Mouse (Mus musculus) liver, embryonic 16.5 days (tissue): ENCODE data around the gene Esrrg. TPM values are rescaled to one million over a fixed set of nuclear protein-coding genes. Genes with fewer than 3 reads are reported as not detected.
A peak's percentile ranks its signal among the peaks of the same experiment; 100 is the strongest.

ENCODE experiments used
- ATAC-seq: fragments of 200-750 bp; cut with Nextera tagmentation; 2 replicates; pipeline ENCODE4 v1.8.0; 2017; ENCODE audit warnings: low read depth, mild to moderate bottlenecking, moderate number of reproducible peaks, moderate library complexity
- H3K27ac ChIP-seq: fragments of 300-500 bp; sonication (generic); 2 replicates; pipeline ENCODE4 v1.5.1; 2014; ENCODE audit warnings: mild to moderate bottlenecking, low read length
- H3K27me3 ChIP-seq: fragments of 300-500 bp; sonication (generic); 2 replicates; pipeline ENCODE4 v1.6.1; 2014; ENCODE audit warnings: low read depth, low read length, mixed read lengths; ENCODE audit not compliant: control insufficient read depth, insufficient read depth
- H3K36me3 ChIP-seq: fragments of 300-500 bp; sonication (generic); 2 replicates; pipeline ENCODE4 v1.6.1; 2014; ENCODE audit warnings: mild to moderate bottlenecking; ENCODE audit not compliant: control insufficient read depth, insufficient read depth
- H3K4me1 ChIP-seq: fragments of 300-500 bp; sonication (generic); 2 replicates; pipeline ENCODE4 v1.6.1; 2014; ENCODE audit warnings: low read depth, low read length, mixed read lengths; ENCODE audit not compliant: control insufficient read depth
- H3K4me2 ChIP-seq: fragments of 300-500 bp; sonication (generic); 2 replicates; pipeline ENCODE4 v1.6.1; 2014; ENCODE audit warnings: low read depth, low read length, mixed read lengths
- H3K4me3 ChIP-seq: fragments of 300-500 bp; sonication (generic); 2 replicates; pipeline ENCODE4 v1.5.1; 2014; ENCODE audit warnings: low read depth, mild to moderate bottlenecking, low read length
- H3K9ac ChIP-seq: fragments of 300-500 bp; sonication (generic); 2 replicates; pipeline ENCODE4 v1.6.1; 2014; ENCODE audit warnings: low read depth, low read length
- H3K9me3 ChIP-seq: fragments of 300-500 bp; sonication (generic); replicated peaks from 2 replicates; pipeline ENCODE4 v1.6.1; 2016; ENCODE audit warnings: low read length; ENCODE audit not compliant: control insufficient read depth
- WGBS: fragments of 180-500 bp; shearing (Covaris S2); extraction: QIAGEN DNeasy Blood & Tissue Kit; methylation state at CpG from one replicate; pipeline ENCODE4 v1.1.7; 2014; ENCODE audit not compliant: insufficient replicate concordance; 5-methylcytosine and 5-hydroxymethylcytosine counted together
- polyA plus RNA-seq: library from polyadenylated mRNA; unstranded; fragments of >200 nt; fragmentation: Nextera tagmentation; extraction: Ambion mirVana; gene quantifications from 2 replicates; pipeline ENCODE4 v1.2.1, GENCODE M21; 2015

Esrrg gene
- polyA plus RNA-seq, 1 experiment from 2014 or later = 0.19 TPM

DNA sequence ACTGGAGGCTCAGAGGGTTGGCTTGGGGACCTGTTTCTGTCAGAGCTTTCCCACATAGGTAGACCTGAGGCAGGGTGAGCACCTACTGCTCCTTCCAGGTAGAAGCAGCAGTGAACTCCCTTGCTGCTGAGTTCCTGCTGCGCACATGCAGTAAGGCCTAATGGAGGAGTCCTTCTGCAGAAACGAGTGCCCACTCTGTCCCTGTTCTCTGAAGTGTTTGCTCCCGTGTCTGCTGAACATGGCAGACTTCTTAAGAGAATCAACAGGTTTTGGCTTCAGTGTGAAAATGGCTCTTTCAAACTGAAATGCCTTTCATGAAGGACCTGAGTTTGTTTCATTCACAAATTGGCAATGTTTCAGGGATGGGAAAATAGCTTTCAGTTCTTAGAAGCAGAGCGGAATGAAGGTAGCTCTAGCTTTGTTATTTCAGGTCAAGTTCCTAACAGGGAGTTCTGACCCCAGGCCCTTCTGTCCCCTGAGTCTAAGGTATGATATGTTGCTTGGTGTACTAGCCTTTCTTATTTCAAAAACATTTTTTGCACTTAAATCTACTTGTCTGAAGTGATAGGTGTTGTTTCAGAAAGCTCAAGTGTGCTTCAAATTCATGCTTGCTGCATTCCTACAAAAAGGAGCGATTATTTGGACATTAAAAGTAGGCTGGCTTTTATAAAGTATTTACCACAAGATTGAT is 185.8 kb downstream of the Esrrg start:
- H3K9me3 ChIP-seq = no peaks in the 10 kb centered on the region
- H3K9ac ChIP-seq = no peak overlapping the region
- no peak overlapping the region for H3K4me2 ChIP-seq
- no peak for ATAC-seq
- no peak overlapping the region for H3K4me3 ChIP-seq
- WGBS = 64% methylated on average over 5 of the region's 5 CpGs
- no peaks in the 10 kb centered on the region for H3K27me3 ChIP-seq
- H3K27ac ChIP-seq = no peak overlapping the region
- H3K4me1 ChIP-seq = no peaks in the 10 kb centered on the region
- H3K36me3 ChIP-seq = no peaks in the 10 kb centered on the region

DNA sequence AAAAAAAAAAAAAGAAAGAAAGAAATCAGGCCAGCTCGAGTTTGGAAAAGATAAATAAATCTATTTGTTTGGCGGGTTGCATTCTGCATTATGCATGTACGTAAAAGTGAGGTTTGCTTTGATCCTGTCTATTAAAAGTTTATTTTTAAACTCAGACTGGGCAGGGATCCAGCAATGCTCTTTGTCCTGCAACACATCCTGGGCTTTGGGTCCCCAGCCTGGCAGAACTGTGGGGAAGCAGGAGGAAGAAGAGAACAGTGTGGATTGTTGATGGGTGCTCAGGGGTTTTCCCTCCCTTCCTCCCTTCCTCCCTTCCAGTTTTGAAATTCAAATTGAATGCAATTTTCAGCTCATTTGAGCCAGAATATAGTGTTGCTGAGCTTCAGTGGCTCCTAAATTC is 187.0 kb downstream of the Esrrg start:
- no peak for ATAC-seq
- Histone ChIP-seq H3K9me3 (no peaks in the 10 kb centered on the region), H3K9ac (no peak overlapping the region), H3K4me3 (no peak overlapping the region), H3K27me3 (no peaks in the 10 kb centered on the region), H3K4me1 (no peaks in the 10 kb centered on the region), H3K36me3 (no peaks in the 10 kb centered on the region), H3K4me2 (no peak overlapping the region), H3K27ac (no peak overlapping the region)
- 61% methylated on average over 3 of the region's 3 CpGs for WGBS

DNA sequence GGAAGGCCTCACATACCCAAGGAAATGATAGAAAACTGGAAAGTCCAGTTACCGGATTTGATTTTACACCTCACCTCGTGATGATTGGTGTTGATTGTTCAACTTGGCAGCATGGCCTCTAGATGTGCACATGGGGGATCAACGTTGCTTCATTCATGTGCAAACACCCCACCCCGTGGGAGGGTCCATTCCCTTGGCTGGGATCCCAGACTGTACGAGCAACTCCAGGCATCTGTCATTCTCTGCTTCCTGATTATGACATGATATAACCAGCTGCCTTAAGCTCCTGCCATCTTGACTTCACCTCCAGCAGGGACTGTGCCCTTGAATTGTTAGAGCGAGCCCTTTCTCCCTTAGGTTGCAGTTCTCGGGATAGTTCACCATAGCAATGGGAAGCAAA is 190.7 kb downstream of the Esrrg start:
- H3K27ac ChIP-seq = no peak overlapping the region
- H3K36me3 ChIP-seq = no peaks in the 10 kb centered on the region
- H3K4me1 ChIP-seq = no peaks in the 10 kb centered on the region
- H3K27me3 ChIP-seq = no peaks in the 10 kb centered on the region
- H3K9ac ChIP-seq = no peak overlapping the region
- no peaks in the 10 kb centered on the region for H3K9me3 ChIP-seq
- WGBS = 51% methylated on average over 7 of the region's 7 CpGs
- H3K4me3 ChIP-seq = no peak overlapping the region
- ATAC-seq = peak; percentile 67
- H3K4me2 ChIP-seq = no peak overlapping the region

DNA sequence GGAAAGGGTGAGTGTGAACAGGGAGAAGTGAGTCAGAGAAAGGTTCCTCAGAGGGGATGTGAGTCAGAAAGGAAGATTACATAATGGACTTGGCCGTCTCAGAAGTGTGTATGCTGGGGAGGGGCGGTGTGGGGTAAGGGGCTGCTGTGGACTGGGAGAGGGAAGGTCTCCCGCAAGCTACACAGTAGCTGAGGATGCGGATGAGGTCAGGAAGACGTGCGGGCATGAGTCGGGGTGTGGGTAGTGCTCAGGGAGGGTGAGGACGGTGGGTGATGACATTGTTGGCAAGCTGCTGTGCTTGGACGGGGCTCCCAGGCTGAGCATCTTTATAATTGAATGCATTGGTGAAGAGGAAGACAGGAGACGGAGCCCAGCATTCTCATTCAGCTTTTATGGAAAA is 192.2 kb downstream of the Esrrg start:
- no peaks in the 10 kb centered on the region for H3K4me1 ChIP-seq
- H3K27ac ChIP-seq = no peak overlapping the region
- no peaks in the 10 kb centered on the region for H3K27me3 ChIP-seq
- no peaks in the 10 kb centered on the region for H3K9me3 ChIP-seq
- no peak overlapping the region for H3K9ac ChIP-seq
- 62% methylated on average over 10 of the region's 10 CpGs for WGBS
- no peak overlapping the region for H3K4me2 ChIP-seq
- no peaks in the 10 kb centered on the region for H3K36me3 ChIP-seq
- ATAC-seq = no peak
- no peak overlapping the region for H3K4me3 ChIP-seq

DNA sequence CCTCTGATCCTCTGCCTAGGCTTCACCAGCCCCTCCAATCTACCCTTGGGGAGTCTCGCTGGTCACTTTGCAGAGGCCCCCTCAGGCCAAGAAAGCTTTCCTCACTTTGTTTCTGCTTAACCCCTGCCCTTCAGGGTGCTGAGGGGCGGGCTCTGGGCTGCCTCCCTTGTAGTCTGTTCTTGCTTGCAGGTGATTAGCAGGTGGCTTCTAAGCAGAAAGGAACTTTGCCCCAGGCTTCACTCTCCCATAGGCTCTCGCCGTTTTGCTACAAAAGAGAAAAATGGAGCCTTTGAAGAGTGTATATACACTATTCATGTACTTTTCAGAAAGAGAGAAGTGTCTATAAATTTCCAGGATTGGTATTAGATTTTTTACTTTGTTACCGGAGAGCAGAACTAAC is 195.0 kb downstream of the Esrrg start:
- Histone ChIP-seq H3K9me3 (no peaks in the 10 kb centered on the region), H3K27ac (no peak overlapping the region), H3K4me1 (no peaks in the 10 kb centered on the region), H3K36me3 (no peaks in the 10 kb centered on the region), H3K4me3 (no peak overlapping the region), H3K27me3 (no peaks in the 10 kb centered on the region), H3K9ac (no peak overlapping the region), H3K4me2 (no peak overlapping the region)
- ATAC-seq = no peak
- WGBS = 44% methylated on average over 5 of the region's 5 CpGs

DNA sequence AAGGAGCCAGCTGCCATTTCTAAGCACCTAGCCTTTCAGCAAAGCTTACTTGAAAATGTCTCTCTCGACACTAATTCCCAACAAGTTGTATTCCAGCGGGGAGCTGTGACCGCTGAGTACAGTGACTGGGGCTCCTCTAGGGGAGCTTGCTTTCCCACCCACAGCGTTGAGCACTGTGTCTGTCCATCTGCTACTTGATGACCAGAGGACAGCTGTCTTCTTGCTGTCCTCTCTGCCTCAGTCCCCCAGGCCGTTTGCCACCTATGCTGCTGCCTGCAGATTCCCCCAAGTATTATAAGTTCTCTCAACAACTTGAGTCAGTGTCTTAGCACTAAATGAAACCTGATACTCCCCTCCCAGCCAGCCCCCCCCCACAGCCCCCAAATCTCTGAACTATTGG is 195.4 kb downstream of the Esrrg start:
- ATAC-seq = no peak
- no peak overlapping the region for H3K4me3 ChIP-seq
- H3K9me3 ChIP-seq = no peaks in the 10 kb centered on the region
- no peaks in the 10 kb centered on the region for H3K4me1 ChIP-seq
- H3K4me2 ChIP-seq = no peak overlapping the region
- H3K27me3 ChIP-seq = no peaks in the 10 kb centered on the region
- WGBS = 20% methylated on average over 5 of the region's 5 CpGs
- H3K27ac ChIP-seq = no peak overlapping the region
- H3K36me3 ChIP-seq = no peaks in the 10 kb centered on the region
- no peak overlapping the region for H3K9ac ChIP-seq

DNA sequence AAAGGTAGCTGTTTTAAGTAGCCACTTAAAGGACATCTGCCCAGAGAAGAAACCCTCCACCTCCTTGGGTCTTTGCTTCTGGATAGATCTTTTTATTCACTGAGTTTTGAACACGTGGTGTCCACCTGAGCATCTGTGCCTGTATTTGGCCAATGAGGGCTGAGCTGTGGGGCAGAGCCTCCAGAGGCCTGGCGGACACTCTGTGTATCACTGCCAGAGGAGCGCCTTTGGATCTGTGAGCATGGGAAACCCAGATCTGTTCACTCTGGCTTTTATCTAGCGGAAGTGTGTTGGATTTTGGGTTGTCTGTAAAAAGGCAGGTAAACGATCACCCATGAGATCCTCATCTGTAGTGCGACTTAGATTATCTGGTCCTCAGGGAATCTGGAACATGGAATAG is 196.4 kb downstream of the Esrrg start:
- Histone ChIP-seq H3K27me3 (no peaks in the 10 kb centered on the region), H3K27ac (no peak overlapping the region), H3K36me3 (no peaks in the 10 kb centered on the region), H3K4me3 (no peak overlapping the region), H3K4me1 (no peaks in the 10 kb centered on the region), H3K4me2 (no peak overlapping the region), H3K9ac (no peak overlapping the region), H3K9me3 (no peaks in the 10 kb centered on the region)
- WGBS = 63% methylated on average over 6 of the region's 6 CpGs
- no peak for ATAC-seq

DNA sequence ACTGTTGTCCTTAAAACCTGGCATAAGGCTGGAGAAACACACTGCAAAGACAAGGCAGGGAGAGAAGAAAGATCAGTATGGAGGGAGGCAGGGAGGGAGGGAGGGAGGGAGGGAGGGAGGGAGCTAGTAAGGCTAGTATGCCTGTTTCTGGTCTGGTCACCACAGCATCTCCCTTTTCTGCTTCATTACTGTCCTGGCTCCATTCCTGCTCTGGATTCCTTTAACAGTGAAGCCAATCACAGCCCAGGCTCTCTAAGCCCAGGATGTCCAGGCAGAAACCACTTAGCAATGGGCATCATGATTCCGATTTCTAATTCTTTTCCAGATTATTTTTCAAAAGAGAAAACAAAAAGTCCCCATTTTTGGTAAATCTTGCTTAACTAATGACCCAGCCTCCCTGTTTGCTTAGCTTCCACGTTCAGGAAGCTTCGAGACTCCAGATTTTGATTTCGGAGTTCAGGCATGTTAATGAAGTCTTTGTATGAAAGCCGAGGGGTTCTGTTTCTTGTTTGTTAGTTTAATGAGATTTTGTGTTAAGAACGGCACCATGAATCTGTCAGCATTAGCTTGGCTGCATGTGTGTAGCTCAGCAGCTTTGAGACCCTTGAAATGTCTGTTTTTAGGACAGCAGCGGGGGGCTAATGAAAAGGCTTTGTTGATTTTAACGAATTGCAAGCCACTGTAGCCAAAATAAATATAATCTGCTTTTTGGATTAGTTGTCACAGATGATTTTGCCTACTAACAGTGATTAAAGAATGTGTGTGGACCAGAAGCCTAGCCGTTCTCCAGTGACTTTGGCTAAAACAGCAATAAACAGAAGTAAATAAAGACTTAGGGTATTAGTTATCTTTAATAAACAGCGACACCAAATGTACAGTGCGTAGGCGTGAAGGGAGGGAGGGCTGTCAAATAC is 199.1 kb downstream of the Esrrg start:
- Histone ChIP-seq H3K36me3 (no peaks in the 10 kb centered on the region), H3K4me1 (no peaks in the 10 kb centered on the region), H3K9ac (no peak overlapping the region), H3K4me3 (no peak overlapping the region), H3K27me3 (no peaks in the 10 kb centered on the region), H3K4me2 (no peak overlapping the region), H3K27ac (no peak overlapping the region), H3K9me3 (no peaks in the 10 kb centered on the region)
- WGBS = 58% methylated on average over 12 of the region's 12 CpGs
- no peak for ATAC-seq

DNA sequence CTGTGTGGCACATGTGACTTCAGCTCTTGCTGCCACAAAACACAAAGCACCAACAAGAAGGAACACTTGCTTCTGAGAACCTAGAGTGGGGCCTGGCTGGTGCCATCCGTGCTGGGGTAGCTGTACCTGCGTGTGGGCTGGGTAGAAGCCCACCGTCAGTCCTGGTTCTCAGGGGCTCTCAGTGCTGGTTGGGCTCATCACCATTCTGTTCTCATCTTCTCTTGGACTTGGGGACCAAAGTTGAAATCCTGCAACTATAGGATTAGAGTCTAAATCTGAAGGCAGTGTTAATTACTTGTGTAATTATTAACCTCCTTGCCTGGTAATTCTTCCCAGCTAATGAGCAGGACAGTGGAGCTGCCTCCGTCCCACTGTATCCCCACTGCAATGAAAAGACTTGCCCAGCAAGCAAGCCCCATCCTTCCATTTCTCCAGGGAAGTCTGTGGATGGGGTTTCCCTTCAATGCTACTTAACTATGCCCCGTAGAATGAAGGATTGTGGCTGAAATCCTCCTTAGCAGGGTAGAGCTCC is 199.9 kb downstream of the Esrrg start:
- Histone ChIP-seq H3K27me3 (no peaks in the 10 kb centered on the region), H3K4me3 (no peak overlapping the region), H3K9me3 (no peaks in the 10 kb centered on the region), H3K4me2 (no peak overlapping the region), H3K9ac (no peak overlapping the region), H3K27ac (no peak overlapping the region), H3K4me1 (no peaks in the 10 kb centered on the region), H3K36me3 (no peaks in the 10 kb centered on the region)
- no peak for ATAC-seq
- 67% methylated on average over 5 of the region's 5 CpGs for WGBS
